Mouse (Mus musculus) myocyte (in vitro differentiated cells): Measurements from ENCODE around the gene Ube2l6. TPM values are rescaled to one million over a fixed set of nuclear protein-coding genes. Genes with fewer than 3 reads are reported as not detected.

ENCODE experiments used
- H3K27me3 ChIP-seq: one replicate; pipeline ENCODE4 v1.6.1; 2011; ENCODE audit not compliant: control insufficient read depth, insufficient read depth, insufficient read length
- H3K36me3 ChIP-seq: one replicate; pipeline ENCODE4 v1.6.1; 2011; ENCODE audit not compliant: control insufficient read depth, insufficient read depth
- H3K4me2 ChIP-seq: one replicate; pipeline ENCODE4 v1.6.1; 2011; ENCODE audit warnings: low read depth, control low read depth
- H3K4me3 ChIP-seq: one replicate; pipeline ENCODE4 v1.5.1; 2011; ENCODE audit warnings: mild to moderate bottlenecking, control low read depth, moderate library complexity
- H3K79me2 ChIP-seq: one replicate; pipeline ENCODE4 v1.6.1; 2011; ENCODE audit not compliant: control insufficient read depth, insufficient read depth
- H3ac ChIP-seq: one replicate; pipeline ENCODE4 v1.6.1; 2011; ENCODE audit not compliant: control insufficient read depth, insufficient read length
- E2F4 ChIP-seq: IDR thresholded peaks from one replicate; pipeline ENCODE4 v1.6.1; 2011; ENCODE audit warnings: mild to moderate bottlenecking, control low read depth, moderate library complexity; ENCODE audit not compliant: insufficient read depth
- MAX ChIP-seq: IDR thresholded peaks from one replicate; pipeline ENCODE4 v1.6.1; 2011; ENCODE audit warnings: low read depth, mild to moderate bottlenecking, control low read depth
- MYOG ChIP-seq, 3 experiments: IDR thresholded peaks; one replicate each; pipeline ENCODE4 v1.6.1; 2011; ENCODE audit warnings: control low read depth in 2 of 3, low read depth in 2 of 3, mild to moderate bottlenecking in 2 of 3; ENCODE audit not compliant: insufficient read length in 2 of 3, control insufficient read depth in 1 of 3, insufficient read depth in 1 of 3
- POLR2A ChIP-seq: IDR thresholded peaks from one replicate; pipeline ENCODE4 v1.6.1; 2011; ENCODE audit warnings: low read depth, mild to moderate bottlenecking, control low read depth, moderate library complexity; ENCODE audit not compliant: insufficient read length
- POLR2AphosphoS2 ChIP-seq: IDR thresholded peaks from one replicate; pipeline ENCODE4 v1.6.1; 2011; ENCODE audit warnings: low read depth, control low read depth; ENCODE audit not compliant: insufficient read length
- REST ChIP-seq: IDR thresholded peaks from one replicate; pipeline ENCODE4 v1.6.1; 2011; ENCODE audit warnings: mild to moderate bottlenecking, control low read depth, moderate library complexity; ENCODE audit not compliant: insufficient read depth, insufficient read length
- SRF ChIP-seq: IDR thresholded peaks from one replicate; pipeline ENCODE4 v1.6.1; 2011; ENCODE audit warnings: low read depth; ENCODE audit not compliant: control insufficient read depth, insufficient read length
- TCF12 ChIP-seq: IDR thresholded peaks from one replicate; pipeline ENCODE4 v1.6.1; 2011; ENCODE audit warnings: mild to moderate bottlenecking, control low read depth; ENCODE audit not compliant: poor library complexity, insufficient read depth, severe bottlenecking
- TCF3 ChIP-seq: IDR thresholded peaks from one replicate; pipeline ENCODE4 v1.6.1; 2011; ENCODE audit warnings: low read depth, control low read depth; ENCODE audit not compliant: insufficient read length
- USF1 ChIP-seq: IDR thresholded peaks from one replicate; pipeline ENCODE4 v1.6.1; 2011; ENCODE audit warnings: low read depth, mild to moderate bottlenecking, control low read depth, moderate library complexity
- polyA plus RNA-seq: library from polyadenylated mRNA; unstranded; fragments of >200 nt; fragmentation: generic; extraction: Trizol; gene quantifications from one replicate; pipeline ENCODE4 v1.2.1, GENCODE M21; 2012; ENCODE audit warnings: missing spikeins

Ube2l6 gene
- polyA plus RNA-seq, 1 experiment, result 16.2 TPM

DNA sequence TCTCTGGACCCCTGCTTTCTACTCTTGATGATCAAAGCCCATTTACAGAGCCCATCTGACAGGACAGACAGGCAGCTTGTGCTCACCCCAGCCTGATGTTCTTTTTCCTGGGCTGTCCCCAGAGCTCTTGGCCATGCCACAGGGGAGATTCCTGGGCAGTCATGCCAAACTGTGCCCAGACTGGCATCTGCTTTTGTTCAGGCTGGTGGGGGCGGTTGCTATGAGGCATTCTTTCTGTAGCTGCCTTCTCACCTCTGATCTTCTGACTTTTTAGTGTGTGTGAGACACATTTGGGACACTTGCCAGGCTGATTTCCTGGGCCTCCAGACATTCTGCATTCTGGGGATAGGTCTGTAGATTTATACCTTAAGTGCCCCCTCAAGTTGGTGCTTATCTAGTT lies 59.9 kb downstream of the Ube2l6 start:
- no peaks in the 10 kb centered on the region for H3K79me2 ChIP-seq
- TF ChIP-seq USF1 (no peak), E2F4 (no peak), REST (no peak), POLR2A (no peak), SRF (no peak), MAX (no peak), MYOG (IDR thresholded peaks at IDR 0.05; ENCODE audit: control insufficient read depth in 1 of 3, insufficient read depth in 1 of 3, insufficient read length in 2 of 3, low read depth in 2 of 3) (no peak), POLR2AphosphoS2 (no peak), TCF12 (no peak), TCF3 (no peak)
- no peak overlapping the region for H3ac ChIP-seq
- H3K27me3 ChIP-seq, result no peaks in the 10 kb centered on the region
- H3K4me3 ChIP-seq, result no peak overlapping the region
- H3K36me3 ChIP-seq, result no peaks in the 10 kb centered on the region
- H3K4me2 ChIP-seq, result no peak overlapping the region

Other genes with a start within 250 kb of the Ube2l6 start
- gene Ctnnd1, start 148.1 kb upstream of the Ube2l6 start, polyA plus RNA-seq, result 64.6 TPM
- 0.01 TPM for gene Btbd18, start 139.7 kb upstream of the Ube2l6 start, polyA plus RNA-seq
- 129 TPM for gene Selenoh, start 128.1 kb upstream of the Ube2l6 start, polyA plus RNA-seq
- gene Gm28635, start 120.8 kb upstream of the Ube2l6 start, polyA plus RNA-seq, result not detected
- 20.3 TPM for gene Med19, start 120.4 kb upstream of the Ube2l6 start, polyA plus RNA-seq
- gene Tmx2, start 119.7 kb upstream of the Ube2l6 start, polyA plus RNA-seq, result 113 TPM
- gene Zdhhc5, start 83.6 kb upstream of the Ube2l6 start, polyA plus RNA-seq, result 36.3 TPM
- gene Clp1, start 71.5 kb upstream of the Ube2l6 start, polyA plus RNA-seq, result 7.1 TPM
- 1.0 TPM for gene Ypel4, start 64.8 kb upstream of the Ube2l6 start, polyA plus RNA-seq
- 3.0 TPM for gene Gm19426, start 55.2 kb upstream of the Ube2l6 start, polyA plus RNA-seq
- 0.62 TPM for gene Serping1, start 23.4 kb upstream of the Ube2l6 start, polyA plus RNA-seq
- gene Smtnl1, start 23.8 kb downstream of the Ube2l6 start, polyA plus RNA-seq, result 0.85 TPM
- 102 TPM for gene Timm10, start 28.2 kb downstream of the Ube2l6 start, polyA plus RNA-seq
- 2.0 TPM for gene Slc43a1, start 40.0 kb downstream of the Ube2l6 start, polyA plus RNA-seq
- 0.13 TPM for gene Rtn4rl2, start 87.9 kb downstream of the Ube2l6 start, polyA plus RNA-seq
- 4.5 TPM for gene Slc43a3, start 137.8 kb downstream of the Ube2l6 start, polyA plus RNA-seq
- gene Prg2, start 181.6 kb downstream of the Ube2l6 start, polyA plus RNA-seq, result not detected
- gene Prg3, start 189.4 kb downstream of the Ube2l6 start, polyA plus RNA-seq, result not detected
- gene Ssrp1, start 238.4 kb downstream of the Ube2l6 start, polyA plus RNA-seq, result 123 TPM
- gene P2rx3, start 238.6 kb downstream of the Ube2l6 start, polyA plus RNA-seq, result 53.1 TPM
- gene Tnks1bp1, start 249.2 kb downstream of the Ube2l6 start, polyA plus RNA-seq, result 84.0 TPM